Mouse (Mus musculus): Measurements from ENCODE around the gene Cyp2e1.
"Not testable (repeated sequence)": the region's sequence is repeated elsewhere in the genome, so short reads cannot be mapped to it uniquely, and the experiment has no call there.

Cyp2e1 gene

DNA sequence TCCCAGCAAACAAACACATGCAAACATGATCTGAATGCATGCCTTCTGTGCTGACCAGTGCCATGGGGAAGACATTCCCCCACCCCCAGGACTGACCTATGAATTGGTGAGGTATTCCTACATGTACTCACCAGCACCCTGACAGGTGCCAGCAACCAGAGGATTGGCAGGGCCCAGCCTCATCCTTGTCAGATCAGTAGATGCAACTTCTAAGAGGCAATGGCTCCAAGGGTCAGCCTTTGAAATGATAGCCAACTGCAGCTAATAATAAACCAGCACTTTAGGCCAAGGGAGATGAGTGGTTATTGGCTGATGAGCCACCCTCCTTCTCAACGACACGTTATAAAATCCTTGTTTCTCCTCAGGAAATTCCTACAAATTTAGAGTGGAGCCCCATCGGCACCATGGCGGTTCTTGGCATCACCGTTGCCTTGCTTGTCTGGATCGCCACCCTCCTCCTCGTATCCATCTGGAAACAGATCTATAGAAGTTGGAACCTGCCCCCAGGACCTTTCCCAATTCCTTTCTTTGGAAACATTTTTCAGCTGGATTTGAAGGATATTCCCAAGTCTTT lies at the start of gene Cyp2e1:
Cyp2e1 (plus strand) TSS at position 293 of the 574 bp plus-strand sequence.
- no peak for DNase-seq (ENCODE audit: low spot score in 2 of 2)

- DNase-seq (ENCODE audit: low spot score in 2 of 2): no peak
Observed at GRCm38 (mm10) chr7:140717155-140718055, 46.1 kb upstream of the Cyp2e1 start.

DNA sequence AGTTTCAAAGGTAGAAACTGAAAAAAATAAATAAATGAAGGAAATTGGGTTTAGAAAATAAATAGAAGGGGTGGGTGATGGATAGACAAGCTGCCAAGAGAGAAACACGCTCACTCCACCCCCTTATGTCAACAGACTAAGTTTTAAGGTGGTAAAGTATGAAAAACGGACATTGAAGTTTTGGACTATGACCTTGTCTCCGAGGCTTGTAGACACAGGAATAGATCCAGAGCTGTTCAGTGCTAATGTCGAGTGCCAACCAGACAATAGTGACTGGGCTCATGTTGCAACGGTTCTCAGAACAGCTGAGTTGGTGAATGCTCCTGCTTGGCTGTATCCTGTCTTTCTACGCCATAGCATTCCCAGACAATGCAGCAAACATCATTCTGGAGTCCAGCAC lies 42.4 kb upstream of the Cyp2e1 start:
- DNase-seq (ENCODE audit: low spot score in 2 of 2): no peak

DNA sequence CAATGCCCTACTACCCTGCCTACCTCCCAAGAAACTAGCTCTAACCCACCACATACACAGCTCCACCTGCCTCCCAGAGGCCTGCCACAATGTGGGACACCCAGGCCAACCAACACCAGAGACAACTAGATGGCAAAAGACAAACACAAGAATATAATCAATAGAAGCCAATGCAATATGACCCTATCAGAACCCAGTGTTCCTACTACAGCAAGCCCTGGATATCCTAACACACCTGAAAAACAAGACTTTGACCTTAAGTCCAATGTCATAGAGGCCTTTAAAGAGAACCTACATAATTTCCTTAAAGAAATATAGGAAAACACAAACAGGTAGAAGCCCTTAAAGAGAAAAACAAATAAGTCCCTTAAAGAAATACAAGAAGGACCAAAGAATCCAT lies 38.0 kb upstream of the Cyp2e1 start:
- DNase-seq (ENCODE audit: low spot score in 2 of 2): no peak

DNA sequence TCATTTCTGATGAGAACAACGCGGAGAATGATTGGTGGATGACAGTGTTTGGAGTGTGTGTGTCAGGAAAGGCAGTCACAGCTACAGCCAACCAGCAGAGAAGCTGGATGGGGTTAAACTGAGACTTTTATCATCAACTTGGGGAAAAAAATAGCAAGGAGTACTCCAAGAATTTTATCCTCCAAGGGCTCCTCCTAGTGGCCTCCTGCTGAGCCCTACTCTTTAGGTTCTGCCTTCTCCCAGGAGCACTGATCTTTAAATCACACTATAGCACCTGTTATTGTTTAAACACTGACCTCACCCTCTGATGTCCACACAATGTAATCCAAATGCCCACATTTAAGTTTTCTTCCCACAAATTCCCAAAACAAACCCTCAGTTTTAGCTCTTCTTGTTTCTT lies 30.4 kb upstream of the Cyp2e1 start:
- no peak for DNase-seq (ENCODE audit: low spot score in 2 of 2)

GRCm38 (mm10) chr7:140747402-140747801 lies 16.1 kb upstream of the Cyp2e1 start:
- no peak for DNase-seq (ENCODE audit: low spot score in 2 of 2)

- no peak for DNase-seq (ENCODE audit: low spot score in 2 of 2)
Observed at GRCm38 (mm10) chr7:140748116-140748826, 15.3 kb upstream of the Cyp2e1 start.

GRCm38 (mm10) chr7:140748827-140749160 lies 14.7 kb upstream of the Cyp2e1 start:
- no peak for DNase-seq (ENCODE audit: low spot score in 2 of 2)

DNA sequence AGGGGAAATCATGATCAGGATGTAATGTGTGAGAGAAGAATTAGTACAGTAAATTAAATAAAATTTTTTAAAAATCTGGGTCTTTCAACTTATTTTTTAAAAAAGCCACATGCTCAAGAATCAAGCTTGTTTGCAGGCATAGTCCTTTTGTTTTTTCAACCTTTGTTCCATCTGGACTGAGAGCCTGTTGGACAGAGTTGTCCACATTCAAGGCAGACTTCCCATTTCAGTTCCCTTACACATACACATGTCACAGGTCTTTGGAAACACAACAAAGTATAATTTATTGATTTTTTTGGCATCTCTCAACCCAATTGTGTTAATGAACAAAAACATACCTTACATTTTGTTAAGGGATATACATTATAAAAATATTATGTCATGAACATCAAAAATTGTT lies 9.0 kb upstream of the Cyp2e1 start:
- no peak for DNase-seq (ENCODE audit: low spot score in 2 of 2)

DNA sequence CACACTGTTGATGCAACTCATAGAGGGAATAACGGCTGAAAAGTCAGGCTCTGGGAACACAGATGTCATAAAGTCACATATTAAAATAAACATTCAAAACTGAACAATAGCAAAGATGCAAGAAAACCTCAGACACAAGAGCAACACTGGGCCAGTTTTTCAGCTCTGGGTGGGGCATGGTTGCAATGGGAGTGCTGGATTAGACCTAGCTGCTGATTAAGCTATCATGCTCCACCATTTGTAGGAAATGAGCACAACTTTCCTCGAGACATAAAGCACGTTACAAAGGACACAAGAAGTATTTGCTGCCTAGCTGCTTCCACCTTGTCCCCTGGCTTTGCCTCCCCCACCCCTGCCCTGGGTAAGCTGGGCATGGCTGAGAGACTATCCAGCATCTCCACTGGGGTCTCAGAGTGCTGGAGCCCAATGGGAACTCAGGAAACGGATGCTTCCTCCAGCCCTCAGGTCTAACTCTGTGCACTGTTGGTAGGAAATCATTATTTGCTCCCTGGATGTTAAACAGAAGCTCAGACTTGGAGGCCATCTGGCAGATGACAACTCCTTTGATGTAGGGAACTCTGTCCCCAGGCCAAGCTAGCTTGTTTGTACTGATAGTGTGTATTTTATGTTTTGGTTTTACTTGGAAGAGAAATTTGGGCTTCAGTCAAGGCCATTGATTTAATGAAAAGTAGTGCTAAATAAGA lies 7.2 kb upstream of the Cyp2e1 start:
- no peak for DNase-seq (ENCODE audit: low spot score in 2 of 2)

GRCm38 (mm10) chr7:140760647-140761046 lies 2.9 kb upstream of the Cyp2e1 start:
- DNase-seq (ENCODE audit: low spot score in 2 of 2): no peak

- not testable (repeated sequence) for DNase-seq (ENCODE audit: low spot score in 2 of 2)
Observed at GRCm38 (mm10) chr7:140765391-140765790, 1.9 kb downstream of the Cyp2e1 start.

- no peak for DNase-seq (ENCODE audit: low spot score in 2 of 2)
Observed at GRCm38 (mm10) chr7:140765888-140766739, 2.6 kb downstream of the Cyp2e1 start.

- no peak for DNase-seq (ENCODE audit: low spot score in 2 of 2)
Observed at GRCm38 (mm10) chr7:140780548-140780947, 17.0 kb downstream of the Cyp2e1 start.

GRCm38 (mm10) chr7:140787406-140788052 lies 24.0 kb downstream of the Cyp2e1 start, which contains the start of gene Syce1:
TSS of gene Syce1 (minus strand) at chr7:140787852.
- no peak for DNase-seq (ENCODE audit: low spot score in 2 of 2)

DNA sequence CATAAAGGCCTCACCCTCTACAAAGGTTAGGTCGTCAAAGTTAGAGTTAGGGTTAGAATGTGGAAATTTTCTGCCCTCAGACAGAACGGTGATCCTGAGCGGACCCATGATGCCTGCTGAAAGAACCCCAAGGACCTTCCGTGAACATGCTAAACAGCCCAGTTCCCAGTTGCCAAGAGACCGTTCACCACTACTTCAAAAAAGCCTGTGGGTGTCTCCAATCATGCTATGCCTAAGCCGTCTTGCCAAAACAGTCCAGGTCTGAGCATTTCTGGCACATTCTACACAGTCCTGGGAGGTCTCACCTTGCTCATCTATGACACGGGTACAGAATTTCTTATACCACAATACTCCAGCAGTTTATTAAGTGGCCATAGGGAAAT lies 24.5 kb downstream of the Cyp2e1 start:
- peak in 1 of 2 experiments; percentile 20 for DNase-seq (ENCODE audit: low spot score in 2 of 2)

DNA sequence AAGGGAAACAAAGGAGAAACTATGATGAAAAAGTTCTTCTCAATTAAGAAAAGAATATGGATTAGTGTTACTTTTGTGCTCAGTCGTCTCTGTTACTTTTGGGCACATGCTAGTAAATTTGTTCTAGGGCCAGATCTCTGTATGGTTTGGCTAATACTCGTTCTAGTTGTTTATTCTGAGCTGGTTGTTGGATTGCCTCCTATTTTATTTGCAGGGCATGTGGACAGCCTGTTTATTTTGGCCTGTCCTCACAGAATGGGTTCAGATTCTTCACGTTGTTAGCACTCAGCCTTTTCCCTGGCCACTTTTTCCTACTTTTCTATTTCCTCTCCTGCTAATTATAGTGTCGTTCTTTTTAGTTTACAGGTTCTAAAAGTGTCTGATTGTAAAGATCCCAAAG lies 30.0 kb downstream of the Cyp2e1 start:
- no peak for DNase-seq (ENCODE audit: low spot score in 2 of 2)

DNA sequence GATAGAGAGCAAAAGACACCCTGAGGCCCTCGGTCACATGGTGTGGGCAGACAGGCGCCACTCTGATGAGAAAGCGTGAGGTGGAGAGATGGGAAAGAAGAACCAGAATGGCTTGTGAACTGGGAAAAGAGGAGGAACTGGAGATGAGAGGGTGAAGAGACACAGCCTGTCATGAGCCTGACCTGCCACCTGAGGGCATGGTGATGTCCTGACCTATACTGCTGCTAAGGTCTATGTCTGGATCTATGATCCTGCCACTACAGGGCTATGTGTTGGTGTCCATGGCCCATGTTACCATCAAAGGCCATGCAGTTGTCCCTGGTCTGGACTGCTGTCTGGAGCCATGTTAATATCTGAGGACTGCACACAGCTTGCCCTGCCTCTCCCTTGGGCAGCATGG lies 34.1 kb downstream of the Cyp2e1 start:
- DNase-seq (ENCODE audit: low spot score in 2 of 2): no peak

GRCm38 (mm10) chr7:140798212-140798611 lies 34.7 kb downstream of the Cyp2e1 start:
- DNase-seq (ENCODE audit: low spot score in 2 of 2): no peak

GRCm38 (mm10) chr7:140802629-140803028 lies 39.1 kb downstream of the Cyp2e1 start:
- DNase-seq (ENCODE audit: low spot score in 2 of 2): no peak

- DNase-seq (ENCODE audit: low spot score in 2 of 2): peak in 1 of 2 experiments; percentile 26
Observed at GRCm38 (mm10) chr7:140805704-140806103, 42.2 kb downstream of the Cyp2e1 start.

Data from spleen, postnatal 4 days (tissue).